Mouse (Mus musculus): ENCODE measurements around the gene Tceal5. TPM values are rescaled to one million over a fixed set of nuclear protein-coding genes. Genes with fewer than 3 reads are reported as not detected.
"Not testable (repeated sequence)": the region's sequence is repeated elsewhere in the genome, so short reads cannot be mapped to it uniquely, and the experiment has no call there.

Gene Tceal5
- polyA plus RNA-seq, 1 experiment = 0.39 TPM

- TF ChIP-seq CTCF (conservative IDR thresholded peaks at IDR 0.05; ENCODE audit: insufficient read depth, insufficient read length, low read depth, low read length) (0 out of 2 replicates have a peak, but pooled peaks have one; percentile 7), POLR2A (IDR thresholded peaks at IDR 0.05; ENCODE audit: low read depth, low read length) (no peak)
- DNase-seq = peak; percentile 49
- 23% methylated on average over 3 of the region's 3 CpGs for WGBS
These were observed 34.4 kb upstream of the Tceal5 start for GRCm38 (mm10) chrX:136238118-136238517.

GRCm38 (mm10) chrX:136227768-136228167 is 24.1 kb upstream of the Tceal5 start:
- Histone ChIP-seq H3K4me1 (ENCODE audit: control insufficient read depth, insufficient read depth, low read length) (no peaks in the 10 kb centered on the region), H3K36me3 (ENCODE audit: control insufficient read depth, insufficient read depth, low read length) (no peaks in the 10 kb centered on the region), H3K4me3 (ENCODE audit: insufficient read depth, low read depth, low read length) (no peak overlapping the region), H3K27me3 (replicated peaks; ENCODE audit: control insufficient read depth, insufficient read depth, low read length) (no peaks in the 10 kb centered on the region), H3K27ac (ENCODE audit: insufficient read depth, low read depth, low read length) (no peak overlapping the region)
- DNase-seq = peak; percentile 8
- WGBS = 31% methylated on average over 5 of the region's 5 CpGs
- TF ChIP-seq POLR2A (IDR thresholded peaks at IDR 0.05; ENCODE audit: low read depth, low read length) (no peak), CTCF (conservative IDR thresholded peaks at IDR 0.05; ENCODE audit: insufficient read depth, insufficient read length, low read depth, low read length) (no peak)

More at GRCm38 (mm10) chrX:136238118-136238517, 34.4 kb upstream of the Tceal5 start:
- Histone ChIP-seq H3K27me3 (replicated peaks; ENCODE audit: control insufficient read depth, insufficient read depth, low read length) (no peaks in the 10 kb centered on the region), H3K4me1 (ENCODE audit: control insufficient read depth, insufficient read depth, low read length) (no peaks in the 10 kb centered on the region), H3K4me3 (ENCODE audit: insufficient read depth, low read depth, low read length) (no peak overlapping the region), H3K36me3 (ENCODE audit: control insufficient read depth, insufficient read depth, low read length) (no peaks in the 10 kb centered on the region), H3K27ac (ENCODE audit: insufficient read depth, low read depth, low read length) (no peak overlapping the region)

- Histone ChIP-seq H3K36me3 (ENCODE audit: control insufficient read depth, insufficient read depth, low read length) (no peaks in the 10 kb centered on the region), H3K27me3 (replicated peaks; ENCODE audit: control insufficient read depth, insufficient read depth, low read length) (no peaks in the 10 kb centered on the region), H3K27ac (ENCODE audit: insufficient read depth, low read depth, low read length) (no peak overlapping the region), H3K4me1 (ENCODE audit: control insufficient read depth, insufficient read depth, low read length) (no peaks in the 10 kb centered on the region), H3K4me3 (ENCODE audit: insufficient read depth, low read depth, low read length) (no peak overlapping the region)
- DNase-seq = no peak
- TF ChIP-seq CTCF (conservative IDR thresholded peaks at IDR 0.05; ENCODE audit: insufficient read depth, insufficient read length, low read depth, low read length) (no peak), POLR2A (IDR thresholded peaks at IDR 0.05; ENCODE audit: low read depth, low read length) (no peak)
- WGBS = 71% methylated on average over 6 of the region's 6 CpGs
These were observed 20.0 kb upstream of the Tceal5 start for GRCm38 (mm10) chrX:136223714-136224113.

GRCm38 (mm10) chrX:136216303-136216702 is 12.6 kb upstream of the Tceal5 start:
- 59% methylated on average over 1 of the region's 1 CpGs for WGBS
- TF ChIP-seq POLR2A (IDR thresholded peaks at IDR 0.05; ENCODE audit: low read depth, low read length) = no peak
- no peak for TF ChIP-seq CTCF (conservative IDR thresholded peaks at IDR 0.05; ENCODE audit: insufficient read depth, insufficient read length, low read depth, low read length)
- Histone ChIP-seq H3K4me1 (ENCODE audit: control insufficient read depth, insufficient read depth, low read length) (no peaks in the 10 kb centered on the region), H3K27ac (ENCODE audit: insufficient read depth, low read depth, low read length) (no peak overlapping the region), H3K4me3 (ENCODE audit: insufficient read depth, low read depth, low read length) (no peak overlapping the region), H3K36me3 (ENCODE audit: control insufficient read depth, insufficient read depth, low read length) (no peaks in the 10 kb centered on the region), H3K27me3 (replicated peaks; ENCODE audit: control insufficient read depth, insufficient read depth, low read length) (no peaks in the 10 kb centered on the region)
- no peak for DNase-seq

- H3K36me3 ChIP-seq (ENCODE audit: control insufficient read depth, insufficient read depth, low read length); H3K27ac ChIP-seq (ENCODE audit: insufficient read depth, low read depth, low read length); H3K4me3 ChIP-seq (ENCODE audit: insufficient read depth, low read depth, low read length); H3K4me1 ChIP-seq (ENCODE audit: control insufficient read depth, insufficient read depth, low read length); H3K27me3 ChIP-seq (replicated peaks; ENCODE audit: control insufficient read depth, insufficient read depth, low read length); DNase-seq: not testable (repeated sequence)
- WGBS = 16% methylated on average over 11 of the region's 67 CpGs
These were observed 11.3 kb upstream of the Tceal5 start, which contains the start of the genes Tceal7 and Bex1 for GRCm38 (mm10) chrX:136214729-136215677. Gene Tceal7 (plus strand): TSS chrX:136214779. Gene Bex1 (minus strand): TSS chrX:136215513.

- H3K27me3 ChIP-seq (replicated peaks; ENCODE audit: control insufficient read depth, insufficient read depth, low read length) = no peaks in the 10 kb centered on the region
- no peaks in the 10 kb centered on the region for H3K4me1 ChIP-seq (ENCODE audit: control insufficient read depth, insufficient read depth, low read length)
- no peak for DNase-seq
- H3K36me3 ChIP-seq (ENCODE audit: control insufficient read depth, insufficient read depth, low read length) = no peaks in the 10 kb centered on the region
- H3K4me3 ChIP-seq (ENCODE audit: insufficient read depth, low read depth, low read length) = no peak overlapping the region
- 82% methylated on average over 2 of the region's 2 CpGs for WGBS
- H3K27ac ChIP-seq (ENCODE audit: insufficient read depth, low read depth, low read length) = no peak overlapping the region
- no peak for TF ChIP-seq CTCF (conservative IDR thresholded peaks at IDR 0.05; ENCODE audit: insufficient read depth, insufficient read length, low read depth, low read length)
- no peak for TF ChIP-seq POLR2A (IDR thresholded peaks at IDR 0.05; ENCODE audit: low read depth, low read length)
These were observed 9.7 kb upstream of the Tceal5 start for GRCm38 (mm10) chrX:136213396-136213795.

GRCm38 (mm10) chrX:136204406-136204805 is 730 bp upstream of the Tceal5 start:
- no peak for TF ChIP-seq POLR2A (IDR thresholded peaks at IDR 0.05; ENCODE audit: low read depth, low read length)
- TF ChIP-seq CTCF (conservative IDR thresholded peaks at IDR 0.05; ENCODE audit: insufficient read depth, insufficient read length, low read depth, low read length) = no peak
- no peaks in the 10 kb centered on the region; the same call in 1 of the 2 replicates for H3K4me1 ChIP-seq (ENCODE audit: control insufficient read depth, insufficient read depth, low read length)
- no peaks in the 10 kb centered on the region for H3K27me3 ChIP-seq (replicated peaks; ENCODE audit: control insufficient read depth, insufficient read depth, low read length)
- H3K36me3 ChIP-seq (ENCODE audit: control insufficient read depth, insufficient read depth, low read length) = no peaks in the 10 kb centered on the region
- no peak for DNase-seq
- H3K4me3 ChIP-seq (ENCODE audit: insufficient read depth, low read depth, low read length) = no peak overlapping the region
- no peak overlapping the region for H3K27ac ChIP-seq (ENCODE audit: insufficient read depth, low read depth, low read length)
- WGBS = 65% methylated on average over 6 of the region's 6 CpGs

Data from kidney, adult 2 months (tissue).